Mouse (Mus musculus) midbrain, postnatal 0 days (tissue): ENCODE results near the gene Foxo6. TPM values are rescaled to one million over a fixed set of nuclear protein-coding genes. Genes with fewer than 3 reads are reported as not detected.

Experiments used
- ATAC-seq: fragments of 200-750 bp; cut with Nextera tagmentation; 2 replicates; pipeline ENCODE4 v1.8.0; 2017; ENCODE audit warnings: moderate number of reproducible peaks, mild to moderate bottlenecking, moderate TSS enrichment, moderate library complexity; ENCODE audit not compliant: low FRiP score
- DNase-seq: peaks from one replicate; pipeline ENCODE4 v3.0.0-alpha.2; 2015; ENCODE audit warnings: low spot score
- H3K27ac ChIP-seq: fragments of 300-500 bp; sonication (generic); 2 replicates; pipeline ENCODE4 v1.5.1; 2014; ENCODE audit warnings: low read depth, mild to moderate bottlenecking, low read length, mixed read lengths
- H3K27me3 ChIP-seq: fragments of 300-500 bp; sonication (generic); 2 replicates; pipeline ENCODE4 v1.6.1; 2014; ENCODE audit warnings: low read length, control low read depth, mixed read lengths; ENCODE audit not compliant: insufficient read depth
- H3K36me3 ChIP-seq: fragments of 300-500 bp; sonication (generic); 2 replicates; pipeline ENCODE4 v1.6.1; 2014; ENCODE audit warnings: low read length, control low read depth, mixed read lengths; ENCODE audit not compliant: insufficient read depth
- H3K4me1 ChIP-seq: fragments of 300-500 bp; sonication (generic); 2 replicates; pipeline ENCODE4 v1.6.1; 2014; ENCODE audit warnings: mild to moderate bottlenecking, control low read depth, antibody characterized with exemption, low read length, mixed read lengths; ENCODE audit not compliant: insufficient read depth
- H3K4me2 ChIP-seq: fragments of 300-500 bp; sonication (generic); 2 replicates; pipeline ENCODE4 v1.6.1; 2014; ENCODE audit warnings: low read depth, mild to moderate bottlenecking, low read length, mixed read lengths; ENCODE audit not compliant: poor library complexity, severe bottlenecking
- H3K4me3 ChIP-seq: fragments of 300-500 bp; sonication (generic); 2 replicates; pipeline ENCODE4 v1.5.1; 2014; ENCODE audit warnings: low read depth, mild to moderate bottlenecking, low read length, moderate library complexity
- H3K9ac ChIP-seq: fragments of 300-500 bp; sonication (generic); replicated peaks from 2 replicates; pipeline ENCODE4 v1.6.1; 2014; ENCODE audit warnings: mild to moderate bottlenecking, low read length, moderate library complexity, mixed read lengths; ENCODE audit not compliant: poor library complexity, severe bottlenecking
- H3K9me3 ChIP-seq: fragments of 300-500 bp; sonication (generic); 2 replicates; pipeline ENCODE4 v1.6.1; 2016; ENCODE audit warnings: low read length, control low read depth
- CTCF ChIP-seq: IDR thresholded peaks from 2 replicates; pipeline ENCODE4 v1.5.1; 2016; ENCODE audit warnings: antibody characterized with exemption, mild to moderate bottlenecking
- WGBS: fragments of 180-500 bp; shearing (Covaris S2); extraction: QIAGEN DNeasy Blood & Tissue Kit; methylation state at CpG from one replicate; pipeline ENCODE4 v1.1.7; 2014; 5-methylcytosine and 5-hydroxymethylcytosine counted together
- polyA plus RNA-seq: library from polyadenylated mRNA; unstranded; fragments of >200 nt; fragmentation: Nextera tagmentation; extraction: Ambion mirVana; gene quantifications from 2 replicates; pipeline ENCODE4 v1.2.1, GENCODE M21; 2015
- total RNA-seq: library from RNA; depleted of rRNA; stranded (reverse); fragments of >200 nt; gene quantifications from 2 replicates; pipeline ENCODE4 v1.2.3, GENCODE M21; 2014

Foxo6 gene
- total and polyA plus RNA-seq, 2 experiments from 2014 or later = 1.7 to 34.2 TPM

GRCm38 (mm10) chr4:120268214-120269061 is 18.7 kb downstream of the Foxo6 start:
- Histone ChIP-seq H3K9me3 (no peaks in the 10 kb centered on the region), H3K4me2 (peak overlapping the region; percentile 39), H3K4me3 (peak overlapping the region; percentile 18; the same call in 1 of the 2 replicates), H3K9ac (peak overlapping the region; percentile 29; the same call in 1 of the 2 replicates), H3K27ac (no peak overlapping the region), H3K27me3 (peaks cover 38% of the 10 kb centered on the region), H3K36me3 (peaks cover 11% of the 10 kb centered on the region; the same call in 1 of the 2 replicates), H3K4me1 (peaks cover 3% of the 10 kb centered on the region)
- ATAC-seq (peak; percentile 19; the same call in 1 of the 2 replicates), DNase-seq (no peak)
- no peak for TF ChIP-seq CTCF
- WGBS = 16% methylated on average over 81 of the region's 112 CpGs

GRCm38 (mm10) chr4:120267683-120268082 is 19.5 kb downstream of the Foxo6 start:
- peak overlapping the region; percentile 18; the same call in 1 of the 2 replicates for H3K4me3 ChIP-seq
- no peaks in the 10 kb centered on the region for H3K9me3 ChIP-seq

GRCm38 (mm10) chr4:120267136-120267535 is 20.0 kb downstream of the Foxo6 start:
- no peaks in the 10 kb centered on the region for H3K9me3 ChIP-seq
- peaks cover 11% of the 10 kb centered on the region; the same call in 1 of the 2 replicates for H3K36me3 ChIP-seq
- TF ChIP-seq CTCF = no peak
- H3K4me1 ChIP-seq = peaks cover 11% of the 10 kb centered on the region
- no peak for DNase-seq
- H3K4me3 ChIP-seq = no peak overlapping the region
- no peak overlapping the region for H3K27ac ChIP-seq
- 0 out of 2 replicates have a peak overlapping the region, but pooled peaks have one; percentile 2 for H3K9ac ChIP-seq
- H3K4me2 ChIP-seq = no peak overlapping the region
- ATAC-seq = no peak
- H3K27me3 ChIP-seq = peaks cover 38% of the 10 kb centered on the region
- 43% methylated on average over 24 of the region's 24 CpGs for WGBS

More at GRCm38 (mm10) chr4:120267683-120268082, 19.5 kb downstream of the Foxo6 start:
- H3K36me3 ChIP-seq = peaks cover 11% of the 10 kb centered on the region; the same call in 1 of the 2 replicates
- DNase-seq (no peak), ATAC-seq (no peak)
- peaks cover 9% of the 10 kb centered on the region for H3K4me1 ChIP-seq
- H3K4me2 ChIP-seq = no peak overlapping the region
- H3K27me3 ChIP-seq = peaks cover 38% of the 10 kb centered on the region
- 0 out of 2 replicates have a peak overlapping the region, but pooled peaks have one; percentile 2 for H3K9ac ChIP-seq
- 28% methylated on average over 19 of the region's 25 CpGs for WGBS
- TF ChIP-seq CTCF = no peak
- H3K27ac ChIP-seq = no peak overlapping the region

GRCm38 (mm10) chr4:120264105-120264504 is 23.0 kb downstream of the Foxo6 start:
- WGBS = 76% methylated on average over 3 of the region's 3 CpGs
- no peak overlapping the region for H3K27ac ChIP-seq
- DNase-seq (no peak), ATAC-seq (no peak)
- no peaks in the 10 kb centered on the region for H3K9me3 ChIP-seq
- no peak overlapping the region for H3K9ac ChIP-seq
- H3K4me3 ChIP-seq = no peak overlapping the region
- no peak for TF ChIP-seq CTCF
- no peak overlapping the region for H3K4me2 ChIP-seq
- peaks cover 11% of the 10 kb centered on the region; the same call in 1 of the 2 replicates for H3K36me3 ChIP-seq
- H3K27me3 ChIP-seq = peaks cover 27% of the 10 kb centered on the region
- peaks cover 21% of the 10 kb centered on the region for H3K4me1 ChIP-seq

GRCm38 (mm10) chr4:120262726-120263125 is 24.4 kb downstream of the Foxo6 start:
- peaks cover 21% of the 10 kb centered on the region for H3K4me1 ChIP-seq
- H3K36me3 ChIP-seq = peaks cover 3% of the 10 kb centered on the region; the same call in 1 of the 2 replicates
- no peak overlapping the region for H3K4me2 ChIP-seq
- no peak overlapping the region for H3K27ac ChIP-seq
- H3K4me3 ChIP-seq = no peak overlapping the region
- WGBS = 22% methylated on average over 2 of the region's 2 CpGs
- no peak overlapping the region for H3K9ac ChIP-seq
- TF ChIP-seq CTCF = no peak
- DNase-seq = no peak
- peaks cover 15% of the 10 kb centered on the region for H3K27me3 ChIP-seq
- ATAC-seq = no peak
- no peaks in the 10 kb centered on the region for H3K9me3 ChIP-seq

- DNase-seq = no peak
- Histone ChIP-seq H3K4me1 (peaks cover 21% of the 10 kb centered on the region), H3K9me3 (no peaks in the 10 kb centered on the region), H3K4me2 (no peak overlapping the region), H3K9ac (no peak overlapping the region), H3K27me3 (peaks cover 11% of the 10 kb centered on the region), H3K36me3 (no peaks in the 10 kb centered on the region; the same call in 1 of the 2 replicates), H3K4me3 (no peak overlapping the region), H3K27ac (no peak overlapping the region; the same call in 1 of the 2 replicates)
- ATAC-seq = no peak
- 29% methylated on average over 10 of the region's 10 CpGs for WGBS
- TF ChIP-seq CTCF = no peak
Measured at GRCm38 (mm10) chr4:120262206-120262605, 24.9 kb downstream of the Foxo6 start.
